Mouse (Mus musculus): Measurements from ENCODE around the gene Ramp1.

DNA sequence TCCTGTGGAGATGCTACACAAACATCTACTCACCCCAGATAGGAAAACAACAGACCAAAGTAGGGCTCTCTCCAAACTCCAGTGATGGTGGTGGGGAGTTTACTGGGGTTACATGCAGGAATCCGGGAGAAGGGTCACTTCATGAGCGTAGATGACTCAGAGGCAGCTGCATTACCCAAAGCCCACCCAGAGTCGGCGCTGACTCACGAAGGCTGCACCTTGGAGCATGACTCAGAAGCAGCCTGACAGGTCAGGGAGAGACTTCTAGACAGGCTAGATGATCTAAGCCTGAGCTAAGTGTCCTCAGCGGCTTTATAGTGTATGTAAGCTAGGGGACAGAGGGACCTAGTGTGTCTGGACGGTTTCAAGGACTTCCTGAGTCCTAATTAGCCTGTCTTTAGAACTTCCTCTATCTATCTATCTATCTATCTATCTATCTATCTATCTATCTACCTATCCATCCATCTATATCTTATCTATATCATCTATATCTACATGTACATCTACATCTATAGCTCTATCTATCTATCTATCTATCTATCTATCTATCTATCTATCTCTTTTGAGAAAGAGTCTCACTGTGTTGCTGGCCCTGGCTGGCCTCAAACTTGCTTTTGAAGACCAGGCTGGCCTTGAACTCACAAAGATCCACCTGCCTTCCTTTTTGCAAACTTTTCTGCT lies 40.2 kb downstream of the Ramp1 start:
- TF ChIP-seq EP300 (IDR thresholded peaks at IDR 0.05; ENCODE audit: low read depth) (no peak), CTCF (IDR thresholded peaks at IDR 0.05; ENCODE audit: low read depth) (no peak)
